Mouse (Mus musculus): Measurements from ENCODE around the gene St8sia2.

- TF ChIP-seq POLR2A (IDR thresholded peaks at IDR 0.05; ENCODE audit: insufficient read depth, low read depth, low read length) (no peak), CTCF (IDR thresholded peaks at IDR 0.05) (no peak)
These were observed 31.9 kb upstream of the St8sia2 start for GRCm38 (mm10) chr7:74045166-74045957.
